Mouse (Mus musculus): Measurements from ENCODE around the gene Uaca.

Uaca gene

GRCm38 (mm10) chr9:60794210-60794840 is at the start of gene Uaca:
Gene Uaca, plus strand, starts transcription at chr9:60794542.
- peaks cover 44% of the 10 kb centered on the region for H3K27me3 ChIP-seq (ENCODE audit: insufficient read depth, low read length)
- H3K9me3 ChIP-seq (ENCODE audit: low read length) = no peaks in the 10 kb centered on the region
- peak within 1 kb of the TSS; percentile 94 for H3K4me3 ChIP-seq (replicated peaks; ENCODE audit: low read length)
- H3K4me1 ChIP-seq (replicated peaks; ENCODE audit: low read depth, low read length) = peaks cover 16% of the 10 kb centered on the region
- H3K36me3 ChIP-seq (ENCODE audit: insufficient read depth, low read length) = no peaks in the 10 kb centered on the region
- TF ChIP-seq CTCF (conservative IDR thresholded peaks at IDR 0.05; ENCODE audit: low read length) (no peak; the same call in 1 of the 2 replicates), NANOG (IDR thresholded peaks at IDR 0.05; ENCODE audit: borderline replicate concordance, low read length) (no peak), POU5F1 (IDR thresholded peaks at IDR 0.05; ENCODE audit: borderline replicate concordance, low read length) (no peak)

- H3K4me1 ChIP-seq (replicated peaks; ENCODE audit: low read depth, low read length) = no peaks in the 10 kb centered on the region
- H3K36me3 ChIP-seq (ENCODE audit: insufficient read depth, low read length) = no peaks in the 10 kb centered on the region
- no peak for TF ChIP-seq CTCF (conservative IDR thresholded peaks at IDR 0.05; ENCODE audit: low read length)
- no peak for TF ChIP-seq POU5F1 (IDR thresholded peaks at IDR 0.05; ENCODE audit: borderline replicate concordance, low read length)
- TF ChIP-seq NANOG (IDR thresholded peaks at IDR 0.05; ENCODE audit: borderline replicate concordance, low read length) = no peak
- H3K4me3 ChIP-seq (replicated peaks; ENCODE audit: low read length) = no peak overlapping the region
- peaks cover 4% of the 10 kb centered on the region for H3K27me3 ChIP-seq (ENCODE audit: insufficient read depth, low read length)
- peaks cover 7% of the 10 kb centered on the region for H3K9me3 ChIP-seq (ENCODE audit: low read length)
Observed at GRCm38 (mm10) chr9:60744971-60745370, 49.4 kb upstream of the Uaca start.

DNA sequence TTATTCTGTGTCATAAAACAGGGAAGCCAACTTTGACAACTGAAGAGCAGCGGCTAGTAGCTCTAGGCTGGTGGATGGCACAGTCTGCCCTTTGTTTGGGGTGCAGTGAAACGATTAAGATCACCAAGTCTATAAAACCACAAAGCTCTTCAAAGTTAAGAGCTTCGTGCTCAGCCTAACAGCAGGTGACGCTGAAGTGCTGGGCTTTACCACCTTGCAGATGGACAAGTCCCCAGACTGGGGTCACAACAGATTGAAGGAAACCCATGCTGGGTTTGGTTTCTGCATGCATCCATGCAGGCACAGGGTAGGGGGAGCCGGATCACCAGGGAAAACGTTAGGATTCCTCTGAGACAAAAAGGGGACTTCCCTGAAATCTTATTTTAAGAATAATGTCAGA is 47.8 kb upstream of the Uaca start:
- H3K9me3 ChIP-seq (ENCODE audit: low read length) = peaks cover 7% of the 10 kb centered on the region
- no peak overlapping the region for H3K4me3 ChIP-seq (replicated peaks; ENCODE audit: low read length)
- H3K36me3 ChIP-seq (ENCODE audit: insufficient read depth, low read length) = no peaks in the 10 kb centered on the region
- H3K4me1 ChIP-seq (replicated peaks; ENCODE audit: low read depth, low read length) = no peaks in the 10 kb centered on the region
- no peak for TF ChIP-seq NANOG (IDR thresholded peaks at IDR 0.05; ENCODE audit: borderline replicate concordance, low read length)
- TF ChIP-seq CTCF (conservative IDR thresholded peaks at IDR 0.05; ENCODE audit: low read length) = no peak
- TF ChIP-seq POU5F1 (IDR thresholded peaks at IDR 0.05; ENCODE audit: borderline replicate concordance, low read length) = no peak
- H3K27me3 ChIP-seq (ENCODE audit: insufficient read depth, low read length) = peaks cover 4% of the 10 kb centered on the region

- Histone ChIP-seq H3K4me3 (replicated peaks; ENCODE audit: low read length) (no peak overlapping the region), H3K27me3 (ENCODE audit: insufficient read depth, low read length) (peaks cover 4% of the 10 kb centered on the region), H3K9me3 (ENCODE audit: low read length) (peaks cover 7% of the 10 kb centered on the region), H3K36me3 (ENCODE audit: insufficient read depth, low read length) (no peaks in the 10 kb centered on the region), H3K4me1 (replicated peaks; ENCODE audit: low read depth, low read length) (no peaks in the 10 kb centered on the region)
- TF ChIP-seq POU5F1 (IDR thresholded peaks at IDR 0.05; ENCODE audit: borderline replicate concordance, low read length) = no peak
- TF ChIP-seq CTCF (conservative IDR thresholded peaks at IDR 0.05; ENCODE audit: low read length) = no peak
- no peak for TF ChIP-seq NANOG (IDR thresholded peaks at IDR 0.05; ENCODE audit: borderline replicate concordance, low read length)
Observed at GRCm38 (mm10) chr9:60747672-60748071, 46.7 kb upstream of the Uaca start.

GRCm38 (mm10) chr9:60748191-60748590 is 46.2 kb upstream of the Uaca start:
- H3K4me3 ChIP-seq (replicated peaks; ENCODE audit: low read length) = no peak overlapping the region
- no peaks in the 10 kb centered on the region for H3K36me3 ChIP-seq (ENCODE audit: insufficient read depth, low read length)
- H3K9me3 ChIP-seq (ENCODE audit: low read length) = peaks cover 7% of the 10 kb centered on the region
- TF ChIP-seq CTCF (conservative IDR thresholded peaks at IDR 0.05; ENCODE audit: low read length) = no peak
- no peak for TF ChIP-seq POU5F1 (IDR thresholded peaks at IDR 0.05; ENCODE audit: borderline replicate concordance, low read length)
- no peak; the same call in 1 of the 2 replicates for TF ChIP-seq NANOG (IDR thresholded peaks at IDR 0.05; ENCODE audit: borderline replicate concordance, low read length)
- peaks cover 4% of the 10 kb centered on the region for H3K27me3 ChIP-seq (ENCODE audit: insufficient read depth, low read length)
- no peaks in the 10 kb centered on the region for H3K4me1 ChIP-seq (replicated peaks; ENCODE audit: low read depth, low read length)

DNA sequence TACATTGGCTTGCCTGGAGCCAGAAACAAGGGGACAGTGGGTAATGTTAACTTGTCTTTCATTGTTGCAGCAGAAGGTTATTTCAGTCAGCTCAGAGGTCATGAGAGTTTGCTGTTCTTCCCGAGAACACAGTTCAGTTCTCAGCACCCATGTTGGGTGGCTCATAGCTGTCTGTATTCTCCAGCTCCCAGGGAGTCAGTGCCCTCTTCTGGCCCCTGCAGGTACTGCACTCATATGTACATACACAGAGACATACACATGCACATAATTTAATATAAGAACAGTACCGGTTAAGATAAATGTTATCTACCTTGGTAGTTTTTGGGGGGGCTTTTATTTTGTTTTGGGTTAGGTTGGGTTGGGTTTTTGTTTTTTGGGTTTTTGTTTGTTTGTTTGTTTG is 45.2 kb upstream of the Uaca start:
- TF ChIP-seq CTCF (conservative IDR thresholded peaks at IDR 0.05; ENCODE audit: low read length) (peak; percentile 60), NANOG (IDR thresholded peaks at IDR 0.05; ENCODE audit: borderline replicate concordance, low read length) (no peak)
- Histone ChIP-seq H3K4me3 (replicated peaks; ENCODE audit: low read length) (no peak overlapping the region), H3K36me3 (ENCODE audit: insufficient read depth, low read length) (no peaks in the 10 kb centered on the region), H3K4me1 (replicated peaks; ENCODE audit: low read depth, low read length) (no peaks in the 10 kb centered on the region), H3K27me3 (ENCODE audit: insufficient read depth, low read length) (peaks cover 4% of the 10 kb centered on the region), H3K9me3 (ENCODE audit: low read length) (peaks cover 7% of the 10 kb centered on the region)

DNA sequence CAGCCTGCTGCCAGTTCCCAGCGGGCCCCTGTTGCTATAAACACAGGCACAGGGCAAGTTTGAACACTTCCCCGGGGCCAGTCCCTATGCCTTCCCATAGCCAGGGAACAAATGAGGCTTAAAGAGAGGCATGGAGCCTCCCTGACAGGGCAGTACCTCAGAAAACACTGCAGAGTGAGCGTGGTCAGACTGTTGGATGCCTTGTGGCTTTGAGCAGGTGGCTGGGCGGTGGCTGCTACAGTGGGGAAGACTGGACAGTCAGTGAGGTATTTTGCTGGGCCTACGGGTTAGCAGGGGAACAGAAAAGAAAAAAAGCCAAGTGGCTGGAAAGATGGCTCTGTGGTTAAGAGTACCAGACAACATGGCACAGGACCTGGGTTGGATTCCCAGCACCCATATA is 43.2 kb upstream of the Uaca start:
- TF ChIP-seq CTCF (conservative IDR thresholded peaks at IDR 0.05; ENCODE audit: low read length) = no peak
- no peak for TF ChIP-seq POU5F1 (IDR thresholded peaks at IDR 0.05; ENCODE audit: borderline replicate concordance, low read length)
- no peak for TF ChIP-seq NANOG (IDR thresholded peaks at IDR 0.05; ENCODE audit: borderline replicate concordance, low read length)
- H3K4me1 ChIP-seq (replicated peaks; ENCODE audit: low read depth, low read length) = no peaks in the 10 kb centered on the region

DNA sequence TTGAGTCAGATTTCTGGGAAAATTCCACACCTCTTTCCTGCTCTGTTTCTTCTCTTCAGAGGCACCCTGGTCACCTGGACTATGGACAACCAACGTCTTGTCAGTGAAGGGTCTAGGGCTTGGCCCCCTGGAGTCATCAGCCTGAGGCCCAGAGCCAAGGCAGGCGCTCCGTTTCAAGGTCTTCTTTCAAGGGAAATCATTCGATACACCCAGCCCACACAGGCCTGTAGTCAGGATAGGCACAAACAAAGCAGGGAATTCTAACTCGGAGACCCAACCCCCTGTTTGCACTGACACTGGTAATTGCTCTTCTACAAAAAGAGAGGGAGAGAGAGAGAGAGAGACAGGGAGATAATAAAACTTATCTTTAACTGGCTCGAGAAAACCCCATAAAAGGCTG is 42.4 kb upstream of the Uaca start:
- TF ChIP-seq CTCF (conservative IDR thresholded peaks at IDR 0.05; ENCODE audit: low read length) = no peak
- TF ChIP-seq NANOG (IDR thresholded peaks at IDR 0.05; ENCODE audit: borderline replicate concordance, low read length) = no peak
- no peak for TF ChIP-seq POU5F1 (IDR thresholded peaks at IDR 0.05; ENCODE audit: borderline replicate concordance, low read length)
- no peaks in the 10 kb centered on the region for H3K27me3 ChIP-seq (ENCODE audit: insufficient read depth, low read length)

More for the DNA sequence above, 43.2 kb upstream of the Uaca start:
- Histone ChIP-seq H3K36me3 (ENCODE audit: insufficient read depth, low read length) (no peaks in the 10 kb centered on the region), H3K9me3 (ENCODE audit: low read length) (peaks cover 7% of the 10 kb centered on the region), H3K4me3 (replicated peaks; ENCODE audit: low read length) (no peak overlapping the region), H3K27me3 (ENCODE audit: insufficient read depth, low read length) (no peaks in the 10 kb centered on the region)

GRCm38 (mm10) chr9:60752636-60753035 is 41.7 kb upstream of the Uaca start:
- Histone ChIP-seq H3K36me3 (ENCODE audit: insufficient read depth, low read length) (no peaks in the 10 kb centered on the region), H3K27me3 (ENCODE audit: insufficient read depth, low read length) (no peaks in the 10 kb centered on the region), H3K9me3 (ENCODE audit: low read length) (peaks cover 7% of the 10 kb centered on the region), H3K4me1 (replicated peaks; ENCODE audit: low read depth, low read length) (no peaks in the 10 kb centered on the region), H3K4me3 (replicated peaks; ENCODE audit: low read length) (no peak overlapping the region)
- no peak for TF ChIP-seq CTCF (conservative IDR thresholded peaks at IDR 0.05; ENCODE audit: low read length)

More for the DNA sequence above, 42.4 kb upstream of the Uaca start:
- H3K4me1 ChIP-seq (replicated peaks; ENCODE audit: low read depth, low read length) = no peaks in the 10 kb centered on the region
- H3K4me3 ChIP-seq (replicated peaks; ENCODE audit: low read length) = no peak overlapping the region
- H3K36me3 ChIP-seq (ENCODE audit: insufficient read depth, low read length) = no peaks in the 10 kb centered on the region
- H3K9me3 ChIP-seq (ENCODE audit: low read length) = peaks cover 7% of the 10 kb centered on the region
